Mouse (Mus musculus) liver, adult (tissue): ENCODE results near the gene Vps52.

Source experiments
- GATA4 ChIP-seq: IDR thresholded peaks from 2 replicates; pipeline ENCODE4 v1.6.1; 2014; ENCODE audit warnings: mild to moderate bottlenecking, low read length; ENCODE audit not compliant: insufficient replicate concordance

Vps52 gene

DNA sequence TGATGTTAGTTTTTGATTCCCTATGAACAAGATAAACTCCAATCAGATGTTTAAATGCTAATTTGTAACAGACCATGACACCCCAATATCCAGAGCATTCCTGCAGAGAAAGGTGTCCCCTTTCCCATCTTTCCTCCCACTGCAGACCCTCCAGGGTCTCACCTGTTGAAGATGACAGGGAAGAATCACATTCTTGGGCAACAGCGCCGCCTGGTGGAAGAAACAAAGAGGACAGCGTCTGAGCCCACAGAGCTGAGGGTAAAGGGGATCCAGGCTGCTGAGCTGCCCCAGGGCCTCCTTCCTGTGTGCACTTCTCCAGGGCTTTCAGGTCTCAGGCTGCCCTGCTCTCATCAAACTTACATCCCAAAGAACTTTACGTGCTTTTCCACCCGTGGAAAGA lies 47.8 kb downstream of the Vps52 start:
- no peak for TF ChIP-seq GATA4

DNA sequence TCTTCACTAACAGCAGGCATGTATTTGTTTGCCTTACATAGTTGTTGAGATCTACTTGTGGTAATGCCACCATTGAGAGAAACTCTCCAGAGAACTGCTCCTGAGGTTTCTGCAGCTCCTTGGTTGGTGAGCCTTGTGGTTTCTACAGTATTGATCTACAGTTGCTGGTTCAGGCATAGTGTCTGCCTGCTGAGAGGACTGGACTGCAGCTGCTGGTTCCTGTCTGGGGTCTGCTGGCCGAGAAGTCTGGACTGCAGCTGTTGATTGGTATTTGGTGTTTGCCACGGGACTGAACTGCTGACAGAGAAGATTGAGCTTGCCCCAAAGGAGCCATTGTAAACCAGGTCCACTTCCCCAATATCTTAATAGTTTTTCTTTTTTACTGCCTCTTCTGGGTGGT lies 51.0 kb downstream of the Vps52 start:
- TF ChIP-seq GATA4 = no peak

DNA sequence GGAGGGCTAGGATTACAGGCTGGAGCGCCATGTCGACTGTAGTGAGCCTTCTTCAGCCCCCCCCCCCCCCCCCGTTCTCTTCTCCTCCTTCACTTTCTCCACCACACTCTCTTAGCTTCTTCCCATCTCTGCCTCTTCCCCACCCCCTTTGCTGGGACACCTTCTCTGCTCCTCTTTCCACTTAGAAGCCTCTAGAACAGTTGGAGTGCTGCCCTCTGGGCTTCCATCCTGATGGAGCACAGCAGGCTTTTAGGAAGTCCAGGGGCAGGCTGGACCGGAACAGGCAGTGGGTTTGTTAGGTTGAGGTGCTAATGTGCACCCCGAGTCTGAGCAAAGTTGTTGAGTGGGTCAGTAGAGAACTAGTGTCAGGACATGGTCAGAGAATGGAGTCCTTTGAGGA lies 54.5 kb downstream of the Vps52 start:
- no peak for TF ChIP-seq GATA4

DNA sequence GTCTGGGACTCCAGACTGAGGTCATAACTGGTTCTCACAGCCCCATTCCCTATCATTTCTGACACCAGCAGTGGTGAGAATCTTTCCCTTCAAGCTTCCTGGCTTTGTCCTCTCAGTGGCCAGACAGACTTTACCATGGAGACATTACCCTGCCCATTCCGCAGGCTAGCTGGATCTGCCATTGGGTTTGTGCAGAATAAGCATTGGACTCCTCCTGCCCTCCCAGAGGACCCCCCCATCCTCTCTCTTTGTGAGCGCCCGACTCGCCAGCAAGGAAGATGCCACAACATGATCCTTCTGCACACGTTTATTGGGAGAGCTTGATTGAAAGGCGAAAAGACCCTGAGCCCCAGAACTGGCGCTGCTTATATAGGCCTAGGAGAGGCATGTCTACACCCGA lies 57.8 kb downstream of the Vps52 start:
- TF ChIP-seq GATA4 = no peak
